Mouse (Mus musculus): ENCODE results near the gene Aamp. TPM values are rescaled to one million over a fixed set of nuclear protein-coding genes. Genes with fewer than 3 reads are reported as not detected.
A peak's percentile ranks its signal among the peaks of the same experiment; 100 is the strongest.
"Not testable (repeated sequence)": the region's sequence is repeated elsewhere in the genome, so short reads cannot be mapped to it uniquely, and the experiment has no call there.

The Aamp gene
- total and polyA plus RNA-seq, 3 experiments: 108 to 172 (median 163) TPM

GRCm38 (mm10) chr1:74286869-74287607 is 2.5 kb upstream of the Aamp start:
- H3K4me3 ChIP-seq (replicated peaks in 1 of 3; ENCODE audit: low read depth in 2 of 3, low read length in 2 of 3, poor library complexity in 1 of 3); H3K4me2 ChIP-seq (ENCODE audit: insufficient read depth, low read depth, poor library complexity, severe bottlenecking); dilution Hi-C loops (cut with MboI; ENCODE audit: extremely low pct_ligation_motif_present, extremely low pct_unique_long_range_greater_than_20kb, low sequenced_read_pairs); H3K9me3 ChIP-seq (replicated peaks; ENCODE audit: low read length); H3K9ac ChIP-seq (ENCODE audit: insufficient read depth, low read depth); H3K27me3 ChIP-seq (replicated peaks); in situ Hi-C loops (cut with MboI; ENCODE audit: low pct_ligation_motif_present, low pct_unique_long_range_greater_than_20kb, low sequenced_read_pairs): not testable (repeated sequence)
- TF ChIP-seq CTCF (conservative IDR thresholded peaks at IDR 0.05 in 1 of 2, IDR thresholded peaks at IDR 0.05 in 1 of 2; ENCODE audit: low read depth in 2 of 2, low read length in 2 of 2): peak in 1 of 2 experiments; percentile 32; a peak in 1 of 4 replicates
- 0 out of 2 replicates have a peak, but pooled peaks have one; percentile 12 for TF ChIP-seq ELF1 (IDR thresholded peaks at IDR 0.05; ENCODE audit: low read depth, low read length)
- peak; percentile 17; the same call in 1 of the 2 replicates for TF ChIP-seq SMC3 (IDR thresholded peaks at IDR 0.05; ENCODE audit: low read depth, low read length)
- peaks cover 10 to 69% of the 10 kb centered on the region in 2 experiments for H3K4me1 ChIP-seq (ENCODE audit: control insufficient read depth in 1 of 2, insufficient read depth in 2 of 2)
- peak overlapping the region; percentile 30; the same call in 1 of the 2 replicates for H3K27ac ChIP-seq (ENCODE audit: insufficient read depth, low read depth)
- H3K79me2 ChIP-seq (replicated peaks; ENCODE audit: control insufficient read depth, extremely low read depth, insufficient read depth, poor library complexity, severe bottlenecking): peaks cover 18% of the 10 kb centered on the region
- peaks cover 45 to 63% of the 10 kb centered on the region in 2 experiments for H3K36me3 ChIP-seq (replicated peaks in 1 of 2; ENCODE audit: control insufficient read depth in 1 of 2, insufficient read depth in 1 of 2, low read length in 1 of 2)
- DNase-seq (ENCODE audit: extremely low read depth): peak; percentile 49

- dilution Hi-C loops (cut with MboI; ENCODE audit: extremely low pct_ligation_motif_present, extremely low pct_unique_long_range_greater_than_20kb, low sequenced_read_pairs) (no loop called here), in situ Hi-C loops (cut with MboI; ENCODE audit: low pct_ligation_motif_present, low pct_unique_long_range_greater_than_20kb, low sequenced_read_pairs) (no loop called here)
- peak overlapping the region; percentile 96 for H3K4me2 ChIP-seq (ENCODE audit: insufficient read depth, low read depth, poor library complexity, severe bottlenecking)
- peaks cover 18% of the 10 kb centered on the region for H3K79me2 ChIP-seq (replicated peaks; ENCODE audit: control insufficient read depth, extremely low read depth, insufficient read depth, poor library complexity, severe bottlenecking)
- peak overlapping the region; percentile 85 for H3K9ac ChIP-seq (ENCODE audit: insufficient read depth, low read depth)
- peaks cover 46 to 63% of the 10 kb centered on the region in 2 experiments for H3K36me3 ChIP-seq (replicated peaks in 1 of 2; ENCODE audit: control insufficient read depth in 1 of 2, insufficient read depth in 1 of 2, low read length in 1 of 2)
- H3K27me3 ChIP-seq (replicated peaks): no peaks in the 10 kb centered on the region
- peak; percentile 30 for DNase-seq (ENCODE audit: extremely low read depth)
- H3K4me1 ChIP-seq (ENCODE audit: control insufficient read depth in 1 of 2, insufficient read depth in 2 of 2): peaks cover 10 to 69% of the 10 kb centered on the region in 2 experiments
- peak overlapping the region; percentile 66 to 84 (median 81) for H3K4me3 ChIP-seq (replicated peaks in 1 of 3; ENCODE audit: low read depth in 2 of 3, low read length in 2 of 3, poor library complexity in 1 of 3)
- peak overlapping the region; percentile 6; the same call in 1 of the 2 replicates for H3K27ac ChIP-seq (ENCODE audit: insufficient read depth, low read depth)
- no peaks in the 10 kb centered on the region for H3K9me3 ChIP-seq (replicated peaks; ENCODE audit: low read length)
- TF ChIP-seq POLR2AphosphoS2 (IDR thresholded peaks at IDR 0.05; ENCODE audit: low read depth, low read length): peak; percentile 39; the same call in 1 of the 2 replicates
- no peak for TF ChIP-seq CTCF (conservative IDR thresholded peaks at IDR 0.05 in 1 of 2, IDR thresholded peaks at IDR 0.05 in 1 of 2; ENCODE audit: low read depth in 2 of 2, low read length in 2 of 2)
- TF ChIP-seq MYC (IDR thresholded peaks at IDR 0.05; ENCODE audit: low read depth, low read length): peak; percentile 19; the same call in 1 of the 2 replicates
These were observed 873 bp upstream of the Aamp start for GRCm38 (mm10) chr1:74285212-74286010.

GRCm38 (mm10) chr1:74283686-74284463 is 663 bp downstream of the Aamp start:
- DNase-seq (ENCODE audit: extremely low read depth): peak; percentile 70
- H3K4me2 ChIP-seq (ENCODE audit: insufficient read depth, low read depth, poor library complexity, severe bottlenecking): peak overlapping the region; percentile 96
- H3K36me3 ChIP-seq (replicated peaks in 1 of 2; ENCODE audit: control insufficient read depth in 1 of 2, insufficient read depth in 1 of 2, low read length in 1 of 2): peaks cover 42 to 63% of the 10 kb centered on the region in 2 experiments
- in situ Hi-C loops (cut with MboI; ENCODE audit: low pct_ligation_motif_present, low pct_unique_long_range_greater_than_20kb, low sequenced_read_pairs) (no loop called here), dilution Hi-C loops (cut with MboI; ENCODE audit: extremely low pct_ligation_motif_present, extremely low pct_unique_long_range_greater_than_20kb, low sequenced_read_pairs) (no loop called here)
- peaks cover 14 to 60% of the 10 kb centered on the region in 2 experiments for H3K4me1 ChIP-seq (ENCODE audit: control insufficient read depth in 1 of 2, insufficient read depth in 2 of 2)
- H3K79me2 ChIP-seq (replicated peaks; ENCODE audit: control insufficient read depth, extremely low read depth, insufficient read depth, poor library complexity, severe bottlenecking): peaks cover 18% of the 10 kb centered on the region
- H3K27ac ChIP-seq (ENCODE audit: insufficient read depth, low read depth): peak overlapping the region; percentile 58
- H3K9ac ChIP-seq (ENCODE audit: insufficient read depth, low read depth): peak overlapping the region; percentile 92
- H3K4me3 ChIP-seq (replicated peaks in 1 of 3; ENCODE audit: low read depth in 2 of 3, low read length in 2 of 3, poor library complexity in 1 of 3): peak overlapping the region; percentile 66 to 77 (median 76)
- no peaks in the 10 kb centered on the region for H3K27me3 ChIP-seq (replicated peaks)
- TF ChIP-seq ELF1 (IDR thresholded peaks at IDR 0.05; ENCODE audit: low read depth, low read length) (peak; percentile 33; the same call in 1 of the 2 replicates), MXI1 (IDR thresholded peaks at IDR 0.05; ENCODE audit: low read depth, low read length) (0 out of 2 replicates have a peak, but pooled peaks have one; percentile 27), RCOR1 (conservative IDR thresholded peaks at IDR 0.05; ENCODE audit: low read depth, low read length) (no peak), CHD2 (IDR thresholded peaks at IDR 0.05; ENCODE audit: low read length) (peak; percentile 51; the same call in 1 of the 2 replicates)
- H3K9me3 ChIP-seq (replicated peaks; ENCODE audit: low read length): no peaks in the 10 kb centered on the region

All from CH12.LX (cell line).